Mouse (Mus musculus): ENCODE data around the gene D230025D16Rik. TPM values are rescaled to one million over a fixed set of nuclear protein-coding genes. Genes with fewer than 3 reads are reported as not detected.
"Not testable (repeated sequence)": the region's sequence is repeated elsewhere in the genome, so short reads cannot be mapped to it uniquely, and the experiment has no call there.

D230025D16Rik gene
- polyA plus RNA-seq, 1 experiment from 2014 or later: 34.6 TPM

- not testable (repeated sequence) for H3K4me3 ChIP-seq (ENCODE audit: low read depth, low read length); H3K36me3 ChIP-seq (ENCODE audit: control insufficient read depth, insufficient read depth, low read length); H3K9ac ChIP-seq (ENCODE audit: low read depth, low read length); H3K27me3 ChIP-seq (ENCODE audit: control insufficient read depth, insufficient read depth, low read depth, low read length); H3K9me3 ChIP-seq (replicated peaks; ENCODE audit: control insufficient read depth, low read length, poor library complexity, severe bottlenecking); H3K4me2 ChIP-seq (ENCODE audit: low read length); H3K4me1 ChIP-seq (ENCODE audit: control insufficient read depth, insufficient read depth, low read length); ATAC-seq; H3K27ac ChIP-seq (ENCODE audit: low read length)
- WGBS: 98% methylated on average over 4 of the region's 4 CpGs
Measured at GRCm38 (mm10) chr8:105232321-105232693, 7.4 kb downstream of the D230025D16Rik start.

- no peaks in the 10 kb centered on the region for H3K27me3 ChIP-seq (ENCODE audit: control insufficient read depth, insufficient read depth, low read depth, low read length)
- H3K4me3 ChIP-seq (ENCODE audit: low read depth, low read length): no peak overlapping the region
- WGBS: 84% methylated on average over 1 of the region's 1 CpGs
- H3K9me3 ChIP-seq (replicated peaks; ENCODE audit: control insufficient read depth, low read length, poor library complexity, severe bottlenecking): no peaks in the 10 kb centered on the region
- ATAC-seq: no peak
- no peak overlapping the region for H3K27ac ChIP-seq (ENCODE audit: low read length)
- no peak overlapping the region for H3K4me2 ChIP-seq (ENCODE audit: low read length)
- no peaks in the 10 kb centered on the region for H3K4me1 ChIP-seq (ENCODE audit: control insufficient read depth, insufficient read depth, low read length)
- H3K9ac ChIP-seq (ENCODE audit: low read depth, low read length): no peak overlapping the region
- H3K36me3 ChIP-seq (ENCODE audit: control insufficient read depth, insufficient read depth, low read length): peaks cover 9% of the 10 kb centered on the region; the same call in 1 of the 2 replicates
Measured at GRCm38 (mm10) chr8:105233126-105233935, 8.4 kb downstream of the D230025D16Rik start.

GRCm38 (mm10) chr8:105235206-105235605 lies 10.3 kb downstream of the D230025D16Rik start:
- WGBS: 83% methylated on average over 1 of the region's 1 CpGs
- H3K9ac ChIP-seq (ENCODE audit: low read depth, low read length): no peak overlapping the region
- peaks cover 19% of the 10 kb centered on the region for H3K36me3 ChIP-seq (ENCODE audit: control insufficient read depth, insufficient read depth, low read length)
- H3K4me2 ChIP-seq (ENCODE audit: low read length): no peak overlapping the region
- H3K27ac ChIP-seq (ENCODE audit: low read length): no peak overlapping the region
- H3K4me3 ChIP-seq (ENCODE audit: low read depth, low read length): no peak overlapping the region
- ATAC-seq: no peak
- no peaks in the 10 kb centered on the region for H3K9me3 ChIP-seq (replicated peaks; ENCODE audit: control insufficient read depth, low read length, poor library complexity, severe bottlenecking)
- no peaks in the 10 kb centered on the region for H3K4me1 ChIP-seq (ENCODE audit: control insufficient read depth, insufficient read depth, low read length)
- H3K27me3 ChIP-seq (ENCODE audit: control insufficient read depth, insufficient read depth, low read depth, low read length): no peaks in the 10 kb centered on the region

DNA sequence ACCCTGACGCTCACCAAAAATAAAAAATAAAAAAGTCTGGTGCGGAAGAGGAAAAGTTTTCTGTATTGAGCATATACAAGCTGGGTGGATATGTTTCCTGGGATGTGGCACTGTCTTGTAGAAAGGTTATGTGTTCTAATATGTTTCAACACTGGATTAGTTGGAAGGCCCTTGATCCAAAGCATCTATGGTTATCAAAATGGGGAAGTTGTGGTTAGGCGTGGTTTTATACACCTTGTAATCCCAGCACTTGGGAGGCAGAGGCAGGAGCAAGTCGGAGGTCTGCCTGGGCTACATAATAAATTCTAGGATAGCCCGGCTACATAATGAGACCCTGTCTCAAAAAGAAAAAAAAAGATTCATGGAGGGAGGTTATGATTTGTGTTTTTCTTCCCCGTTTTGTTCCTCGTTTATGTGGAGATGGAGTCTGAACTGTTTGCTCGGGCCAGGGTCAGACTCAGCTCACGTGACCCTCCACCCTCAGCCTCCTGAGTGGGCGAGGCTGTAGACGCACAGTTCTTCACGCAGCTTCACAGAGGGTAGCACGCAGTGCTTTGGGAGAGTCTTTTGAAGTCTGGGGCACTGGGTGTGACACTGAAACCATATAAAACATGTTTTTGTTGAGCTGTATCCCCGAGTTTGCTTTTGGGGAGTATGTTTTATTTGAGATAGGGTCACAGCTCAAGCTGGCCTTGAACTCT lies 12.6 kb downstream of the D230025D16Rik start:
- Histone ChIP-seq H3K27me3 (ENCODE audit: control insufficient read depth, insufficient read depth, low read depth, low read length) (no peaks in the 10 kb centered on the region), H3K36me3 (ENCODE audit: control insufficient read depth, insufficient read depth, low read length) (peaks cover 29% of the 10 kb centered on the region), H3K9ac (ENCODE audit: low read depth, low read length) (no peak overlapping the region), H3K4me3 (ENCODE audit: low read depth, low read length) (no peak overlapping the region), H3K4me2 (ENCODE audit: low read length) (no peak overlapping the region), H3K4me1 (ENCODE audit: control insufficient read depth, insufficient read depth, low read length) (no peaks in the 10 kb centered on the region), H3K27ac (ENCODE audit: low read length) (no peak overlapping the region), H3K9me3 (replicated peaks; ENCODE audit: control insufficient read depth, low read length, poor library complexity, severe bottlenecking) (no peaks in the 10 kb centered on the region)
- no peak for ATAC-seq
- WGBS: 90% methylated on average over 14 of the region's 14 CpGs

DNA sequence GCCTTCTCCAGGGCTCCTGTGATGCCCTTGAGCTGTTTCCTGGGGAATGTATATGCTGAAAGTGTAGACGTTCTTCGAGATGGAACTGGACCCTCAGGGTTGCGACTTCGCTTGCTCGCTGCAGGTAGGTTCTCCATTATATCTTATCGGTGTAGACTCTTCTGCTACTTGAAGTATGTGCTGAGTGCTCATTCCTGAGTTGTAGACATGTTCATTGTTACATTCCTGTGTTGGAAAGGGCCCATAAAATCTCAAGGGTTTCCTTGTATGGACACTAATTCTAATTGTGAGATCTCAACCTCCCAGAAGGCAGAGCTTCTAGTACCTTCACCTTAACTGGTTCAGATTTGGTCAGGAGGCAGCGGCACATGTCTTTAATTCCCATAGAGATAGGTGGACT lies 16.1 kb downstream of the D230025D16Rik start:
- no peaks in the 10 kb centered on the region for H3K9me3 ChIP-seq (replicated peaks; ENCODE audit: control insufficient read depth, low read length, poor library complexity, severe bottlenecking)
- no peak overlapping the region for H3K4me2 ChIP-seq (ENCODE audit: low read length)
- WGBS: 96% methylated on average over 7 of the region's 7 CpGs
- H3K4me1 ChIP-seq (ENCODE audit: control insufficient read depth, insufficient read depth, low read length): no peaks in the 10 kb centered on the region
- no peaks in the 10 kb centered on the region for H3K27me3 ChIP-seq (ENCODE audit: control insufficient read depth, insufficient read depth, low read depth, low read length)
- H3K27ac ChIP-seq (ENCODE audit: low read length): no peak overlapping the region
- no peak overlapping the region for H3K9ac ChIP-seq (ENCODE audit: low read depth, low read length)
- no peak for ATAC-seq
- peaks cover 27% of the 10 kb centered on the region for H3K36me3 ChIP-seq (ENCODE audit: control insufficient read depth, insufficient read depth, low read length)
- H3K4me3 ChIP-seq (ENCODE audit: low read depth, low read length): no peak overlapping the region

GRCm38 (mm10) chr8:105251954-105252353 lies 27.0 kb downstream of the D230025D16Rik start:
- WGBS: 96% methylated on average over 6 of the region's 6 CpGs
- Histone ChIP-seq H3K4me3 (ENCODE audit: low read depth, low read length) (no peak overlapping the region), H3K27ac (ENCODE audit: low read length) (no peak overlapping the region), H3K27me3 (ENCODE audit: control insufficient read depth, insufficient read depth, low read depth, low read length) (peaks cover 10% of the 10 kb centered on the region), H3K9me3 (replicated peaks; ENCODE audit: control insufficient read depth, low read length, poor library complexity, severe bottlenecking) (no peaks in the 10 kb centered on the region), H3K36me3 (ENCODE audit: control insufficient read depth, insufficient read depth, low read length) (peaks cover 27% of the 10 kb centered on the region), H3K4me1 (ENCODE audit: control insufficient read depth, insufficient read depth, low read length) (peaks cover 7% of the 10 kb centered on the region), H3K4me2 (ENCODE audit: low read length) (no peak overlapping the region), H3K9ac (ENCODE audit: low read depth, low read length) (no peak overlapping the region)
- no peak for ATAC-seq

GRCm38 (mm10) chr8:105252680-105253537 lies 28.0 kb downstream of the D230025D16Rik start:
- peaks cover 17% of the 10 kb centered on the region for H3K27me3 ChIP-seq (ENCODE audit: control insufficient read depth, insufficient read depth, low read depth, low read length)
- H3K4me3 ChIP-seq (ENCODE audit: low read depth, low read length): no peak overlapping the region
- no peak overlapping the region for H3K9ac ChIP-seq (ENCODE audit: low read depth, low read length)
- ATAC-seq: no peak
- no peak overlapping the region for H3K4me2 ChIP-seq (ENCODE audit: low read length)
- H3K36me3 ChIP-seq (ENCODE audit: control insufficient read depth, insufficient read depth, low read length): peaks cover 27% of the 10 kb centered on the region
- peaks cover 7% of the 10 kb centered on the region for H3K4me1 ChIP-seq (ENCODE audit: control insufficient read depth, insufficient read depth, low read length)
- no peaks in the 10 kb centered on the region for H3K9me3 ChIP-seq (replicated peaks; ENCODE audit: control insufficient read depth, low read length, poor library complexity, severe bottlenecking)
- WGBS: 89% methylated on average over 10 of the region's 10 CpGs
- H3K27ac ChIP-seq (ENCODE audit: low read length): no peak overlapping the region

DNA sequence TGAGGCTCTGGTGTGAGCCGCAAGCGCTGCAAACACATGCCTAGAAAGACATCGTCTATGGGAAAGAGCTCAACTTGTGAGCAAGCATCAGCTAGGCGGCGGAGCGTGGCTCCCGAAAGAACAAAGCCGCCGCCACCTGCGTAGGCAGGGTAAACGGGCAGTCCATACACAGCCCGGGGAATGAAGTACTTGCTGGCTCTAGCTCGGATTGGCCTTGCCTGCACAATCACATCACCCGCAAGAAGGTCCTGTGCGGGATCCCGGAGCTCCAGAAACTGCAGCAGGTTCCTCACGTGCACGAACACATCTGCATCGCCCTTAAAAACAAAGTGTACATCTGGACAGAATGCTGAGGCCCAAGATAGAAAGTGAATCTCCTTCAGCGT lies 28.8 kb downstream of the D230025D16Rik start:
- Histone ChIP-seq H3K9ac (ENCODE audit: low read depth, low read length) (peak overlapping the region; percentile 86), H3K27ac (ENCODE audit: low read length) (no peak overlapping the region; the same call in 1 of the 2 replicates), H3K36me3 (ENCODE audit: control insufficient read depth, insufficient read depth, low read length) (peaks cover 24% of the 10 kb centered on the region), H3K4me1 (ENCODE audit: control insufficient read depth, insufficient read depth, low read length) (peaks cover 7% of the 10 kb centered on the region), H3K4me3 (ENCODE audit: low read depth, low read length) (peak overlapping the region; percentile 60), H3K9me3 (replicated peaks; ENCODE audit: control insufficient read depth, low read length, poor library complexity, severe bottlenecking) (no peaks in the 10 kb centered on the region), H3K4me2 (ENCODE audit: low read length) (peak overlapping the region; percentile 93), H3K27me3 (ENCODE audit: control insufficient read depth, insufficient read depth, low read depth, low read length) (peaks cover 25% of the 10 kb centered on the region)
- WGBS: 27% methylated on average over 20 of the region's 20 CpGs
- peak; percentile 59 for ATAC-seq

All from midbrain, embryonic 16.5 days (tissue).